Mouse (Mus musculus) midbrain, embryonic 14.5 days (tissue): Measurements from ENCODE around the gene Bicdl2. TPM values are rescaled to one million over a fixed set of nuclear protein-coding genes. Genes with fewer than 3 reads are reported as not detected.

Experiments used
- ATAC-seq: fragments of 200-750 bp; cut with Nextera tagmentation; 2 replicates; pipeline ENCODE4 v1.8.0; 2017; ENCODE audit warnings: moderate number of reproducible peaks, moderate library complexity; ENCODE audit not compliant: low FRiP score, low TSS enrichment
- DNase-seq: peaks from one replicate; pipeline ENCODE4 v3.0.0-alpha.2; 2015
- H3K27ac ChIP-seq: fragments of 300-500 bp; sonication (generic); replicated peaks from 2 replicates; pipeline ENCODE4 v1.5.1; 2014; ENCODE audit warnings: mild to moderate bottlenecking, low read depth, low read length, moderate library complexity
- H3K27me3 ChIP-seq: fragments of 300-500 bp; sonication (generic); 2 replicates; pipeline ENCODE4 v1.6.1; 2014; ENCODE audit warnings: low read length, control low read depth, mixed read lengths; ENCODE audit not compliant: control insufficient read depth, insufficient read depth
- H3K36me3 ChIP-seq: fragments of 300-500 bp; sonication (generic); 2 replicates; pipeline ENCODE4 v1.6.1; 2014; ENCODE audit warnings: low read length, control low read depth; ENCODE audit not compliant: control insufficient read depth, insufficient read depth
- H3K4me1 ChIP-seq: fragments of 300-500 bp; sonication (generic); 2 replicates; pipeline ENCODE4 v1.6.1; 2014; ENCODE audit warnings: mild to moderate bottlenecking, antibody characterized with exemption, low read length, control low read depth; ENCODE audit not compliant: control insufficient read depth, insufficient read depth
- H3K4me2 ChIP-seq: fragments of 300-500 bp; sonication (generic); 2 replicates; pipeline ENCODE4 v1.6.1; 2014; ENCODE audit warnings: mild to moderate bottlenecking, low read length, moderate library complexity
- H3K4me3 ChIP-seq: fragments of 300-500 bp; sonication (generic); replicated peaks from 2 replicates; pipeline ENCODE4 v1.5.1; 2014; ENCODE audit warnings: low read depth, low read length
- H3K9ac ChIP-seq: fragments of 300-500 bp; sonication (generic); replicated peaks from 2 replicates; pipeline ENCODE4 v1.6.1; 2014; ENCODE audit warnings: mild to moderate bottlenecking, low read length, moderate library complexity
- H3K9me3 ChIP-seq: fragments of 300-500 bp; sonication (generic); 2 replicates; pipeline ENCODE4 v1.6.1; 2016; ENCODE audit warnings: low read length, control low read depth, mixed read lengths; ENCODE audit not compliant: control insufficient read depth
- WGBS: fragments of 180-500 bp; shearing (Covaris S2); extraction: QIAGEN DNeasy Blood & Tissue Kit; methylation state at CpG from one replicate; pipeline ENCODE4 v1.1.7; 2014; 5-methylcytosine and 5-hydroxymethylcytosine counted together
- polyA plus RNA-seq: library from polyadenylated mRNA; unstranded; fragments of >200 nt; fragmentation: Nextera tagmentation; extraction: Ambion mirVana; gene quantifications from 2 replicates; pipeline ENCODE4 v1.2.1, GENCODE M21; 2014

Gene Bicdl2
- polyA plus RNA-seq, 1 experiment from 2014 or later: 0.26 TPM

- Histone ChIP-seq H3K4me3 (no peak overlapping the region), H3K4me1 (no peaks in the 10 kb centered on the region), H3K27me3 (no peaks in the 10 kb centered on the region), H3K9me3 (no peaks in the 10 kb centered on the region), H3K4me2 (no peak overlapping the region), H3K27ac (no peak overlapping the region), H3K36me3 (no peaks in the 10 kb centered on the region), H3K9ac (no peak overlapping the region)
- 52% methylated on average over 2 of the region's 2 CpGs for WGBS
- DNase-seq (no peak), ATAC-seq (no peak)
Measured at GRCm38 (mm10) chr17:23717003-23717402, 56.7 kb downstream of the Bicdl2 start.

Other genes with a start within 250 kb of the Bicdl2 start
- not detected in 2 replicates for gene Vmn2r117, start 180.8 kb upstream of the Bicdl2 start, polyA plus RNA-seq
- gene Zfp213, start 96.3 kb upstream of the Bicdl2 start, polyA plus RNA-seq: 16.8 and 19.1 TPM in 2 replicates
- gene Zfp13, start 61.0 kb upstream of the Bicdl2 start, polyA plus RNA-seq: 24.8 and 31.4 TPM in 2 replicates
- not detected in 2 replicates for gene Zscan10, start 59.6 kb upstream of the Bicdl2 start, polyA plus RNA-seq
- 0.38 and 1.1 TPM in 2 replicates for gene Mmp25, start 15.2 kb upstream of the Bicdl2 start, polyA plus RNA-seq
- gene Hcfc1r1, start 13.1 kb downstream of the Bicdl2 start, polyA plus RNA-seq: 110 and 150 TPM in 2 replicates
- gene Thoc6, start 13.4 kb downstream of the Bicdl2 start, polyA plus RNA-seq: 43.9 and 44.9 TPM in 2 replicates
- 1.2 and 1.9 TPM in 2 replicates for gene Tnfrsf12a, start 17.0 kb downstream of the Bicdl2 start, polyA plus RNA-seq
- not detected in 2 replicates for gene Cldn6, start 18.7 kb downstream of the Bicdl2 start, polyA plus RNA-seq
- 0.50 and 0.92 TPM in 2 replicates for gene Cldn9, start 23.5 kb downstream of the Bicdl2 start, polyA plus RNA-seq
- not detected in 2 replicates for gene 1520401A03Rik, start 62.3 kb downstream of the Bicdl2 start, polyA plus RNA-seq
- 16.2 and 18.2 TPM in 2 replicates for gene Pkmyt1, start 65.8 kb downstream of the Bicdl2 start, polyA plus RNA-seq
- 56.6 and 69.2 TPM in 2 replicates for gene Paqr4, start 80.4 kb downstream of the Bicdl2 start, polyA plus RNA-seq
- 0.71 and 0.80 TPM in 2 replicates for gene Kremen2, start 85.3 kb downstream of the Bicdl2 start, polyA plus RNA-seq
- gene Flywch1, start 111.1 kb downstream of the Bicdl2 start, polyA plus RNA-seq: 210 and 220 TPM in 2 replicates
- 70.7 and 95.4 TPM in 2 replicates for gene Flywch2, start 125.6 kb downstream of the Bicdl2 start, polyA plus RNA-seq
- 498 and 502 TPM in 2 replicates for gene Srrm2, start 130.0 kb downstream of the Bicdl2 start, polyA plus RNA-seq
- 1,255 and 1,621 TPM in 2 replicates for gene Elob, start 168.6 kb downstream of the Bicdl2 start, polyA plus RNA-seq
- gene Prss33, start 175.6 kb downstream of the Bicdl2 start, polyA plus RNA-seq: 0.41 TPM in 1 of 2 replicates, not detected in the other
- not detected in 2 replicates for gene Prss32, start 183.3 kb downstream of the Bicdl2 start, polyA plus RNA-seq
- gene Prss41, start 183.7 kb downstream of the Bicdl2 start, polyA plus RNA-seq: 1.00 and 2.2 TPM in 2 replicates
- gene Prss21, start 207.6 kb downstream of the Bicdl2 start, polyA plus RNA-seq: not detected in 2 replicates
- not detected in 2 replicates for gene Dcpp1, start 220.4 kb downstream of the Bicdl2 start, polyA plus RNA-seq
- gene Dcpp2, start 220.4 kb downstream of the Bicdl2 start, polyA plus RNA-seq: not detected in 2 replicates